Mouse (Mus musculus) frontal cortex, adult 2 months (tissue): ENCODE data around the gene Gli2. TPM values are rescaled to one million over a fixed set of nuclear protein-coding genes. Genes with fewer than 3 reads are reported as not detected.

Experiments used
- DNase-seq, 2 experiments: peaks; one replicate each; pipeline ENCODE4 v3.0.0; 2022; ENCODE audit warnings: low spot score in 1 of 2; ENCODE audit errors: extremely low spot score in 1 of 2
- polyA plus RNA-seq: library from polyadenylated mRNA; depleted of rRNA; stranded (reverse); fragments of >200 nt; gene quantifications from 2 replicates; pipeline ENCODE4 v1.2.3, GENCODE M21; 2012

Gene Gli2
- polyA plus RNA-seq, 1 experiment: 2.2 TPM

DNA sequence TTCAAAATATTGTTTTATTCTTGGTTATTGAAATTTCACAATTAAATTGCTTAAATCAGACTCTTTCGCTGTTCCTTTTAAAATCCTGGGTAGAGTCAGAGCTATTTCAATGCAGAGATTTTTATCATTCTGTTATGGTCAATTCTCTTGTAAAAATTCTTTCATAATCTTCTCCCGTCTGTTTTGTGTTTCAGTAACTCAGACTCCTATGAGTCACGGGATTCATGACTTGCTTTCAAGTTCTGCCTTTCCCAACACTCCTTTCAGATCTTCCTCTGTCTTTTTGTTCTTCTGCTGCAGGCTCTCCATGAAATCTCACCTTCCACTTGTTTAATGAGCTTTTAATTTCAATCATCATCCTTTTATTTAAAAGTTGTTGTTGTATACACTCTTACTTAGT is 100.4 kb downstream of the Gli2 start:
- no peak for DNase-seq

DNA sequence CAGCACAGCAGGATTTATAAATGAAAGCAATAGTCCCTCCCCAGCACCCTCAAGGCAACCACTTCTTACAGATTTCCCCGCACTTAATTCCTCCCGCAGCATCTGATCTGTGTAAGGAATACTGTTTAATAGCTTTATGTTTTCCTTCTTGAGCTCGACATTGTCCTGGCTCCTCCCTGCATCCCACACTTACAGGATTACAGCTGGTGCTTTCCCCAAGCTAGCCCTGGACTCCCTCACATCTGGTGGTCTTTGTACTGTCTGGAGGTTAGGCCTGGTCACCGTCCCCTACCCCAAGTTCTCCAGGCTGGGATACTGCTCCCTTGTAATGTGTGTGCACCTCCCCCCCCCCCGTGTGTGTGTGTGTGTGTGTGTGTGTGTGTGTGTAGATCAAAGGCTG is 101.1 kb downstream of the Gli2 start:
- DNase-seq: no peak

DNA sequence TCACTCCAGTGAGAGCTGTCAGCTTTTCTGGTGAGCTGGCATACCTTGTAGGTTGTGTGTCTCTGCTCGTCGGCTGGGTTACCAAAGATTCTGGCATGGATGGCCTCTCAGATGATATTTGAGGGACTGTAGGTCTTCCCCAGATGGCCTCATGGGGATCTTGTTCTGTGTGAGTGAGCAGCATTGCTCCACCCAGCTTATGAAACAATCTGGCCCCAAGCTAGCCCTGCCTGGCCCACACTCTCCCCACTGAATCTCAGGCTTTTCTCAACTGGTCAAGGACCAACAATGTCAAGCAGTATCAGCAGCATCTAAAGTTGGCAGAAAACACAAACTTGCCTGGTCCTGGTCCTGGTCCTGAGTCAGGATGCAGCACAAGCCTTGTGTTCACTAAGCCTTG is 105.0 kb downstream of the Gli2 start:
- no peak for DNase-seq

DNA sequence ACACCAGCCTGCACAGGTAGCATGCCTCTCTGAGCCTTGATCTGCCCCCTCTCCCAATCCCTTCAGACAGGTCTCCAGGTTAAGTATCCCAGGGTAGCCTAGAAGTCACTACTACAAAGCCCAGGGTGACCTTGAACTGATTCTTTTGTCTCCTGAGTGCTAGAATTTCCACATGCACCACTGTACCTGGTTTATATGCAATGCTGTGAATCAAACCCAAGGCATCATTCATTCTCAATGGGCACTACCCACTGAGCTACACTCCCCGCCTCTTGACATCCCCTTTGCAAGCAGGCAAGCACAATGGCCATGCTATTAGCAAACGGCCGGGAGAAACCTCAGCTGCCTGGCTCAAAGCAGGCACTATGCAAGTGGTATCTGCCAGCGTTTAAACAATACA is 106.2 kb downstream of the Gli2 start:
- DNase-seq: no peak

DNA sequence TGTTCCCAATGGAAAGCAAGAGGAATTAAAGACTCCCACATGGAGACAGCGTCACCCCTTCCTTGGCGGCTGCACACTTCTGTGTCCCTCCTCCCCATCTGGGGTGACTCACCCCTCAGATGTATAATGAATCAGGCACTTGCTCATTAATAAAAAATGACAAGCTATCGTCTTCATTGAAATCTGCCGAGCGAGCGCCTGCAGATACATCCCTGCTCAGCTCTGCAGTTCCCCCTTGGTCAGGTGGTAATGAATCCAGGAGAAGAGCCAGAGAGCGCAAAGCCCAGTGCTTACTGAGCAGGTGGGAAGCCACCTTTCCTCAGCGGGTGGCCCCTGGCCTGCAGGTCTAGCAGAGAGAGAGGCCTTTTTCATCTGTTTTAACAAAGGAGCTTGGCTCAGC is 112.1 kb downstream of the Gli2 start:
- peak in 1 of 2 experiments; percentile 35 for DNase-seq

DNA sequence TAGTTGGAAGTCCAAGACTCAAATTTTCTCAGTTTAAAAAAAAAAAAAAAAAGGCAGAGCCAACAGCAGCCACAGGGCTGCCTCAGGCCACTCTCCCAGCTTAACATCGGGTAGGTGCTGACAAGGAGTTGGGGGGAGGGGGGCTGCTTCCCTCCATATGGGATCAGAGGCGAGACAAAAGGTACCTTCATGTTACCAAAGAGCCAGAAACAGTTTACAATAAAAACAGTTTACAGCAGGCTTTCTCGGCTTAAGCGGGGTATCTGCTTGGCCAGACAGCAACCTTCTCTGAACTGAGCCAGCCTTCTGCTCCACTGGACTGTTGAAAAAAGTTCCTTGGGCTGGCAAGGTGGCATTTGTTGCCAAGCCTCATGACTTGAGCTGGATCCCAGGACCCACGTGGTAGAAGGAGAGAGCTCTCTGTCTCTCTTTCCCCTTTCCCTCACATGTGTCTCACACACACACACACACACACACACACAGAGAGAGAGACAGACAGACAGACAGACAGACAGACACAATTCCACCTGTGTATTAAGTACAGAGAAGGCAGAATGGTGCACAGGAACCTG is 113.1 kb downstream of the Gli2 start:
- peak in 1 of 2 experiments; percentile 11 for DNase-seq

DNA sequence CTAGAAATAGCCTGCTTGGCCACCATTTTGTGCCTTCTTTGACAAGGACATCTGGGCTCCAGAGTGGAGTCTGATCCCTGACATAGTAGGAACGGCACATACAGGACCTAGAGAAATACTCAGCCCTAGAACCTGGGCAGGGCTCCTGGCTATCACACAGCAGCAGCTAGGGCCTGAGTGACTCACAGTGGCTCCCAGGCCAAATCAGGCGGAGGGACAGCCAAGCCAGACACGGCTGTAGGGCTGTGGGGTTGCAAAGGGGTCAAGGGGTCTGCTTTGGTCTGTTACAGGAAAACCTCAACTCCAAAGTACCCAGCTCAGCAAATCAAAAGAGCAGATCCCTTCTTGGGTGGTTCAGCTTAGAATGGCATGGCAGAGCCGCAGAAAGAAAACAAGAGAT is 115.2 kb downstream of the Gli2 start:
- no peak for DNase-seq

DNA sequence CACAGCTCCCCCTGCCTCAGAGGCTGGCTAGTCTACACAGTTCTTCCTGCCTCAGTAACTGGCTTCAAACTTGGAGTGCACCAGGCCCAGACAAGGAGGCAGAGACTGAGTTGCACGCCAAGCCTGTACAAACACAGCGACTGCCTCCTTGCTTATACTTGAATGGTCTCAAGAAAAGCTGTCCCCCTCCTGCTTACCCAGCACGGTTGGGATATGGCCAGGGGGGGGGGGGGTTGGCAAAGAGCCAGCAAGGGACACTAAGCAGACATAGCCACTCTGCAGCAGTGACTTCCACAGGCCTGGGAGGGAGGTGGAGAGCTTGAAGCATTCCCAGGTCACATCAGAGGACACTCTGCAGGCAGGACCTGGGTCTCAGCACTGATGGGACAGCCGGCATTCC is 117.3 kb downstream of the Gli2 start:
- DNase-seq: no peak

DNA sequence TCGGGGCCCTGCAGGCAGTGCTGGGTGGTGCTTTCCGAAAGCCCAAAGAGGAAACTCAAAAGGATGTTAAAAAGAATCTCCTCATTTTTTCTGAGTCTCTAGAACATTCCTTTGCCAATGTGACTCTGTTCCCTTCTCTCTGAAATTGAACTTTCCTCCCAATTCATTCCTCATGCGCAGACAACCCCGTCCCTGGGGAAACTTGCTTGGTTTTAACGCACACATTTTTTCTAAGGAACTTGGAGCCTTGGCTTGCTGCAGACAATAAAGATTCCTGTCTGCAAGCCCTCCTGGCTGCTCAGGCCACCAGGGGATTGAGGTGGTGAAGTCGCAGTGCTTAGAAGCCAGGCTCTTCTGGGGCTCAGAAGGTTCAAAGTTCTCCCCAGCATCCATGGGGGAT is 117.9 kb downstream of the Gli2 start:
- no peak for DNase-seq

DNA sequence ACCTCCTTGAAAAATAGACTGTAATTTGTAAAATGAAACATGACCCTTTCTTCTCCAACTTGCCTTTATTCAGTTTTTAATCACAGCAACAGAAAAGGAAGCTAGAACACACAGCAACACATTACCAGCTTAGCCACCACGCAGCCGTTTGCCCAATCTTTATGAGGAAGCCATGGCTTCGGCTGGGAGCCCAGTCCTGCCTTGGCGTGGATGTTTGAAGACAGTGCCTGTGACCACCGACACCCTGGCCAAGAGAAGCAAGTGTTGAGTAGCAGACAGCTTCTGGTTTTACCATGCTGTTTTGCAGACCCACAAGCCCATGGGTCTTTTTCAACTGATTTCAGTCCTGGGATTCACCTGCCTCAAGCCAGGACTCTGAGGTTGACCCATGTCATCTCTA is 121.3 kb downstream of the Gli2 start:
- DNase-seq: no peak

DNA sequence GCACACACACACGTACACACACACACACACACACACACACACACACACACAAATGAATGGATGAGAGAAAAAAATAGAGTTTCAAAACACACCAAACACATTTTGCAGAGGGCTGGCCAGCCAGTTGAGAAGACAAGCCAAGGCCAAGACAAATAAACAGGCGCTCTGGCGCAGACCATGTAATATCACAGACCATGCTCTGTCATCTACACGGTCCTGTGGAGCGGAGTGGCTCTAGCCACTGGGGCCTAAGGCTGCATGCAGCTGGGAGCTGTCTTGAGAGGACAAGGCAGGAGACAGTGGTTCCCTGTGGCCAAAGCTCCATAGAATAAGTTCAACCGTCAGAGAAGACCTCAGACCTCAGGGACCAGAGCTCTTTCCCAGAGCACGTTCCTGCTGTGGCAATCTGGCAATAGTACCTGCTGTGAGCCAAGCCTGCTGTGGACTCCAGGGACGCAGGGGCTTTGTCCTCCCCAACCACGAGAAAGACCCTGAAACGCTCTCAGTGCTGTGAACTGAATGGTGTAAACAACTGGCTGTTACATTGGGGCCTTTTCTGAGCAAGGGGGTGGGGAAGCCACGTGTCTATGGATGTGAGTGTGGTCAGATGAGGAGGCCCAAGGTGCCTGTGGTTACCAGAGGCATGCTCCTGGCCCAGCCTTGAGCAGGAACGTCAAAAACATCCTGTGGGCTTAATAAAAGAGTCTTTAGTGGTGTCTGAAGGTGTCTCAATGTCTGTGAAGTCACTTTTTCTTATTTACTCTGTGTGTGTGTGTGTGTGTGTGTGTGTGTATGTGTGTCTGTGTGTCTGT is 125.7 kb downstream of the Gli2 start:
- no peak for DNase-seq

DNA sequence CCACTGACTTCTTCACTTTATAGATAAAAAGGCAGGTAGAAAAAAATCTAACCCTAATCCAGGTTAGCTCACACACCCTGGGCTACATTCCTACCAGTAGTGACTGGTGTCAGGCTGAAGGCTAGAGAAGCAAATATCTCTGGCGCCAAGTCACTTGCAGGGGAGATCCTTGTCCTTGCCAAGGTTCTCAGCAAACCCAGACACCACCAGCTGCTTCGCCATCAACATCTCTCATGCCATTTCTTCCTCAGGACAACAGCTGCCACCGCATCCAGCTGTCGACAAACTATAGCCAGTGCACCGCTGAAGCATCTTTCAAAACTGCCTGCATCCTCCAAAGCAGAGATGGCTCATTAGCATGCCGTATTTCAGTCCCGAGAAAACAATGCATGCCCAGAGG is 126.9 kb downstream of the Gli2 start:
- no peak for DNase-seq

DNA sequence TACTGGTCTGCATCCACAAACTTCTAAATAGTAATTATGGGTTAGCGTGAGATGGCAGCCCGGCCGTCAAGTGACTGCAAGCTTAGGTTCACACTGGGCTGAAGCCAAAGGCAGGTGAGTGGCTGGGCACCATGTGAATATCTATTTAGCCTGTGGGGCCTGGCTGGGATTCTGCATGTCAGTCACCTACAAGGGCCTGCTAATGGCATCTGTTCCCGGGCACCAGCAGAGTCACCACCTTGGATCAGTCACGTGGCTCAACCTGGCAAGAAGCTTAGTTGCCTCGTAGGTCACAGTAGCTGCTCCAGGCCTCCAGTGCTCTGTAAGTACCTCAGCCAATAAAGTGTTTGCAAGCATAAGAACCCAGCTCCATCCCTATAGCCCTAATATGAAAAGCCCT is 131.2 kb downstream of the Gli2 start:
- DNase-seq: no peak

DNA sequence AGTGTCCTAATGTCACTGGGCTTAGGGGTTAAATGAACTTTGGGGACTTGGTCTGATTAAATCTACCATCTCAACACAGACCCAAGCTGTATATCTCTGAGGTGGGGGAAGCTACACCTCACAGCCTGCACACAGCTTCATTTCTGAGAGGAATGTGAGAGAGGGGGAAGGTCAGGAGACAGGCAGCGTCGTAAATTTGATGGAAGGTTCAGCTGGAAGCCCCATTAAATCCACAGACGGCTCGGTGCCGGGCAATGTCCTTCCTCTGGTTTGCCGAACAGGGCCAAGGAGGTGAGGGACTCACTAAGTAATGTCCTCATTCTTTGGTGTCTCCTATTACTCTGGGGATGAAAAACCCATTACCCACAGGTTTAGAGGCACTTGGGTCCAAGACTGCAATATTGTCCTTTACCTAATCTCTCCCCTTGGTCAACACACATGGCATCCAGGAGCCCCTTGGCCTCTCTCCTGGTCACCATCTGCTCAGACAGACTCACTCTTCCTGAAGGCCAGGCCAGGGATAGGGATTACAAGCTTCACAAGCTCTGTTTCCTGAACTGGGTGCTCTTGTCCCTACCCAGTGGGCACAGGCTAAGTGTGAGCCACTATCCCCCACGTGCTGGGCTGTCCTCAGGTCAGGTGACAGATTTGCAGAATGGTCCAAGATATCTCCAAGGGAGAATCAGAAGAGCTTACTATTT is 135.7 kb downstream of the Gli2 start:
- DNase-seq: no peak

DNA sequence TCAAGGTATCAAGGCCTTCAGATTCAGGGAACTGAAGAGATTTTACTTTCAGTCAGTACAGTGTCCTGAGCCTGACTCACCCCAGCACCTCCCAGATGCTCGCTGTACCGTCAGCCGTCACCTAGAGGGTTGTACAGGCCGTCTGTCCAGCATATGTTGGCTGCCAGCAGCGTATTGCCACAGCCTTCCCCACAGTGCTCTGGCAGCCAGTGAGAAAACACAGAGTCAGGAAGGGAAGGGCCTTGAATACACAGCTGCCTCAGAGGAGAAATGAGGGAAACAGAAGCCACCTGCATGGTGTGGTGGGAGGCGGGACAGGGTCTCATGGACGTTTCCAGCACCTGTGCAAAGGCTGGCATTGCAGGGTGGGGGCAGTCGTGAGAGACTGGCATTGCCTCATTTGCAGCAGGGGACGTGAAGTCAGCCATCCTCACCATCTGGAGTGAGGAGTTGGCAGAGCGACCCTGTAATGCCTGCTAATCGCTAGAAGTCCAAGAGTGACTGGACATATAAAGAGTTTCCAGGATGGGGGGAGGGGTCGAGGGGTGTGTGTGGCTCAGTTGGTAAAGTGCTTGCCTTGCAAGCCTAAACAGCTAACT is 136.8 kb downstream of the Gli2 start:
- DNase-seq: no peak

DNA sequence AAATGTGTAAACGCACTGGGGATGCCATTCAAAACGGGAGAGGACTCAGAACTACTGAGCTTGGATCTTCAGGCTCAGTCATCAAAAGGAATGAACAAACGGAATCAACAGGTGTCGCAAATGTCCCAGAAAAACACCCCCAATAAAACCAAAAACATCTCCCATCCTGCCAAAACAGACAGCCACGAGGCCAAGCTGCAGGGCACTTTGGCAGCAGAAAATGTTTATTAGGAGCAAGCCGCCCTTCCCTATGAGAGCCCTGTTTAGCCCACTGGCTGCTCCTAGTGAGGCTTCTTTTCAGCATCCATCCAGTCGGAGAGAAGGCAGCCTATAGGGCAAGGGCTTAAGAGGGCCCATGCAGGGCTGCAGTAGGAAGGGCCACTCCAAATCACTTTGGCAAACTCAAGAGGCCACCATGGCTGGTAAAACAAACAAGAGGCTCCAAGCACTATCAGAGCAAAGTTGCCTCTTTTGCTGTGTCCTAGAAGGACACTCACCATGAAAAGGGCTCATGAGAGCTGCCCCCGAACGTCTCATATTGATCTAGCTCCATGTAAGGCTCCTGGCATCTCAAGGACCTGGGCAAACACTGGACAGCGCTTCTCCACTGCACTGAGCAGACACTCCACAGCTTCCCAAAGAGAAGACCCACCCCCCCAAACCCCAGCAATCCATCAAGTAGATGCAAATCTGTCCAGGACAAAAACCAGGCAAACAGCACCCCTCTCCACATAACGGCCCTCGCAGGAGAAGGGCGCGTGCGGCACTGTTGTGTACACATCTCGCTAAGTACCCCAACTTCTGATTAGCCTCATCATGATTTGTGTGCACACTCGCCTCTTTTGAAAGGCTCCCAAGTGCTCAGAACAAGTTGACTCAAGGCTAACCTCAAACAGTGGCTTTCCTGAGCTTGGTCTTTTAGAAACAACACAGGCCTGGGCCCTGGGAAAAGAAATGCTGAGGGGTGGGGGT is 139.7 kb downstream of the Gli2 start:
- no peak for DNase-seq

DNA sequence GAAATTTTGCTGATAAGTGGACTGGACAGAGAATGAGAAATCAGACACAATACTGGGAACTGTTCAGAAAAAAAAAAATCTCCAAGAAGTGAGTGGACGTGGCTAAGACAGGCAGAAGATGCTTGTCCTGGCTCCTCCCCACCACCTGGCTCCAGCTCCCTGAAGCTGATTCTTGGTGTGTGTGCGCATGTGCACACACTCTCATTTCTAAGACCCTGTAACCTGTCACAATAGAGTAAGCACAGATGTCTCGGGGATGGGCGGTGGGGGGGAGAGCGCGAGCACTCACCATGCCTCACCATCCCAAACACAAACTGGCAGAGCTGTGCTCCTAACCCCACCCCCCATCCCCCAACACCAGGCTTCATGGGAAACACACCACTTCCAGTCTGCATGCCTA is 140.5 kb downstream of the Gli2 start:
- DNase-seq: no peak

DNA sequence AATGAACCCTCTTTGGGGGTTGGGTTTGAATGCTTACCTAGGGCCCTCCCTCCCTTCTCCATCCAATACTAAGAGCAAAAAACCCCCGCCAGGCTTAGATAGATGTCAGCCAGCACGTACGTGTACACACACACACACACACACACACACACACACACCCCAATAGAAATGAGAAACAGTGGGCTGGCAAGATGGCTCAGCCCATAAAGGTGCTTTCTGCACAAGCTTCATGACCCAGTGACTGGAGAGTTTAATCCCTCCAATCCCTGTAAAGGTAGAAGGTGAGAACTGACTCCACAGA is 142.0 kb downstream of the Gli2 start:
- DNase-seq: no peak

DNA sequence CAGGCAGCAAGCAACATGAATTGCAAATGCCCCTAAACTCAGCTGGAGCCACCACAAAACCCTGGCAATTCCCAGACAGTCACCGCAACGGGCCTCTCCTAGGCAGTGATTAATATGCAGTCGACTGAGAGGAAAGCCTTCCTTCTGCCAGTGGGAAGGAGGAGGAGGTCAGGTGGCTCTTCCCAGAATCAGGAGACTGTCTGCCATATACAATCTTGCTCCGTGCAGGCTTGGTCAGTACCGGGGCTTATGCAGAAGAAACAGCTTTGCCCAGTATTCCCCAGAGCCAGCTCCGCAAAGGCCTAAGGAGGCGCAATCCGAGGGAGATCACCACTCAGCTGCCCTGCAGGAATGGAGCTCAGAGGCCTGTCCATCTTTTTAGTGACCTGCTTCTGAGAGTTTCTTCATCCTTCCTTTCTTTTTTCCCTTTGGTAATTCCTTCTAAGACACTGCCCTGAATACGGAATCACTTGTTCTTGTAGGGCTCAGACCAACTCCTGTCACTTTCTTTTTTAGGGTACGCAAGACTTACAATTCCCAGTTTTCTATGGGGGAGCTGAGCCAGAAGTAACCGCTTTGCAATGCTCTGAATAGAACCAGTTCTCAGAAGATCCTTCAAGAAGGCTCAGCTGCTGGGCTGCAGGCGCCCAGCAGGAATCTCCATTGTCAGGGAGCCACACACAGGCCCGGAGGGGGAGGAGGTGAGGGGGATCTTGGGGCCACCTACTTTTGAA is 142.6 kb downstream of the Gli2 start:
- no peak for DNase-seq

DNA sequence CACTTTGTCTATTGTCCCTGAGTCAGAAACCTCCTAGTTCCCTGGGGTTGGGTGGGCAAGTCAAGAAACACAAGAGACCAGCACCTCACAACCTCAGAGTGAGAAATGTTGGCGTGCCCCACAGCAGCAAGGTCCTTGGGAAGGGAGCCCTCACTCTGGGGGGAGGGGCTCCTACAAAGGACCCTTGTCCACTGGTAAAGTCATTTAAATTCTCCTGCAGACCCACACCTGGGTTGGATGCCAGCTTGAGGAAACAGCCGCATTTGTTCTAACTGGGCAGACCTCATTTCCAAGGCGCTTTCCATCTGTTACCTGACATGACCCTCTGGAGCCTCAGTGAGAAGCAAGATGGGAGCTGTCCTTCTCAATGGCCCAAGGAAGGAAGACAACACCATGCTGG is 144.4 kb downstream of the Gli2 start:
- peak; percentile 11 to 33 for DNase-seq
